Mouse (Mus musculus) E14TG2a.4 (cell line): ENCODE measurements around the gene Stxbp6.

Experiments
- CTCF ChIP-seq: conservative IDR thresholded peaks from 2 replicates; pipeline ENCODE4 v1.5.1; 2014; ENCODE audit warnings: low read length
- NANOG ChIP-seq: IDR thresholded peaks from 2 replicates; pipeline ENCODE4 v1.6.1; 2014; ENCODE audit warnings: borderline replicate concordance, low read length, mixed read lengths

DNA sequence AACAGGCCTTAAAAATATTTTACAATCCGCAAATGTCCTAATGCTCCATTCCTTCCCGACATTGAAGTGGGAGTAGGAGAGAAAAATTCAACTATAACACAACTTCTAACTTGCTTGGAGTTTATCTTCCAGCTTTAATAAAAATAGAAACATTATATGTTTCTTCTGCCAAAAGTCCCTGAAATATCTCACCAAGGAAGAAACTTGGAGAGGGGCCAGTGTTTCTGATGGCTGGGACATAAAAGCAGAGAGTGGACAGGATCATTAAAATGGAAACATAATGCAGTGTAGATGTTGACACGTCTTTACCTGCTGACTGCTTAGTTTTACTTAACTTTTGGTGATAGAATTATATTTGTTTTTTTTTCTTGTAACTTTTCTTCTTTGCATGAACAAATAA, 99.2 kb downstream of the Stxbp6 start:
- no peak for TF ChIP-seq CTCF
- TF ChIP-seq NANOG = no peak
